Mouse (Mus musculus): Measurements from ENCODE around the gene Egflam.

DNA sequence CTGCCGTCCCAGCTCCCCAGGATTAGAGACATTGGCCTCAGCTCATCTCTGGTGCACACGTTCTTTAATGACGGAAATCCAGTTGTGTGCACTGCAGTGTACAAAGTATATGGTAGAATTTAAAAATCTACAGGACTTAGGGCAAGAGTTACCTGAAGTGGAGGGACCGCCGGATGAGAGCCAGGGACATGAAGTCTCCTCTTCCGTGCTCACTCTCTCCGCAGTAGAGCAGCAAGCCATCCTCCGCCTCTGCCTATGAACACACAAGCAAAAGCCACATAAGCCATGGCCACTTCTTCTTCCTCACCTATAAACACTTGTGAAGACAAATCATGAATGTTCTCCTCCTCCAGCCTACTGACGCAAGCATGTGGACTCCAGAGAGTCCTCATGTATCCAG lies 147.2 kb downstream of the Egflam start:
- no peak for TF ChIP-seq CTCF (IDR thresholded peaks at IDR 0.05; ENCODE audit: extremely low read depth, insufficient read depth, low read length)
- TF ChIP-seq POLR2A (IDR thresholded peaks at IDR 0.05; ENCODE audit: extremely low read depth, insufficient read depth, low read length): no peak

Measured in cortical plate, adult 2 months (tissue).